Mouse (Mus musculus) megakaryocyte, embryonic 14.5 days (primary cell): ENCODE data around the gene Mrpl51.

ENCODE experiments used
- FLI1 ChIP-seq: IDR thresholded peaks from 2 replicates; pipeline ENCODE4 v1.6.1; 2012; ENCODE audit warnings: low read length, inconsistent platforms, mixed read lengths
- GATA1 ChIP-seq: IDR thresholded peaks from 3 replicates; pipeline ENCODE4 v1.6.1; 2012; ENCODE audit warnings: mixed read lengths, low read length, inconsistent platforms, borderline replicate concordance

- TF ChIP-seq GATA1 (no peak), FLI1 (no peak)
Measured at GRCm38 (mm10) chr6:125142436-125142835, 49.2 kb upstream of the Mrpl51 start.
